ENCODE assay signal across 36 mouse cellular contexts in genomic region chr7:79749511-79749910, GRCm38 (mm10). TPM values are rescaled to one million over a fixed set of nuclear protein-coding genes. Genes with fewer than 3 reads are reported as not detected.
"Had no signal": no experiment of that assay in that cellular context is flagged by ENCODE, and none has a peak within 500 bp of the region (broad histone marks: within the 10 kb centered on the region; RNA-seq: fewer than 3 reads in every experiment).

No protein-coding gene starts in this region.

- H3K4me2 ChIP-seq: limb, embryonic 12.5 days; limb, embryonic 13.5 days; limb, embryonic 15.5 days; liver, embryonic 11.5 days; liver, embryonic 12.5 days; liver, embryonic 13.5 days; liver, embryonic 15.5 days; lung, embryonic 14.5 days; lung, embryonic 15.5 days; midbrain, embryonic 11.5 days; midbrain, embryonic 12.5 days; midbrain, embryonic 13.5 days; midbrain, embryonic 15.5 days; neural tube, embryonic 12.5 days had no signal

- H3K4me1 ChIP-seq: limb, embryonic 12.5 days; limb, embryonic 13.5 days; limb, embryonic 15.5 days; liver, embryonic 12.5 days; liver, embryonic 13.5 days; liver, embryonic 15.5 days; lung, embryonic 15.5 days; midbrain, embryonic 10.5 days; midbrain, embryonic 12.5 days; midbrain, embryonic 13.5 days; midbrain, embryonic 15.5 days; neural tube, embryonic 12.5 days had no signal

- H3K27ac ChIP-seq: limb, embryonic 12.5 days; limb, embryonic 13.5 days; limb, embryonic 15.5 days; liver, embryonic 12.5 days; liver, embryonic 13.5 days; liver, embryonic 14.5 days; liver, embryonic 15.5 days; lung, embryonic 15.5 days; macrophage; midbrain, embryonic 10.5 days; midbrain, embryonic 12.5 days; midbrain, embryonic 13.5 days; midbrain, embryonic 15.5 days; neural tube, embryonic 12.5 days had no signal

- H3K36me3 ChIP-seq: limb, embryonic 12.5 days; limb, embryonic 13.5 days; limb, embryonic 15.5 days; liver, embryonic 12.5 days; liver, embryonic 13.5 days; liver, embryonic 15.5 days; lung, embryonic 15.5 days; midbrain, embryonic 10.5 days; midbrain, embryonic 12.5 days; midbrain, embryonic 13.5 days; midbrain, embryonic 15.5 days; neural tube, embryonic 12.5 days had no signal

- ATAC-seq: liver, embryonic 12.5 days; liver, postnatal 0 days; lung, postnatal 0 days; midbrain, embryonic 13.5 days; midbrain, embryonic 15.5 days; midbrain, embryonic 16.5 days had no signal

- H3K4me3 ChIP-seq: limb, embryonic 12.5 days; limb, embryonic 13.5 days; limb, embryonic 15.5 days; liver, embryonic 12.5 days; liver, embryonic 13.5 days; liver, embryonic 15.5 days; lung, embryonic 15.5 days; megakaryocyte, embryonic 14.5 days; midbrain, embryonic 10.5 days; midbrain, embryonic 12.5 days; midbrain, embryonic 13.5 days; midbrain, embryonic 15.5 days; myocyte; neural tube, embryonic 12.5 days had no signal

- H3K9me3 ChIP-seq: limb, embryonic 12.5 days; limb, embryonic 13.5 days; limb, embryonic 15.5 days; liver, embryonic 12.5 days; liver, embryonic 13.5 days; liver, embryonic 15.5 days; lung, embryonic 15.5 days; midbrain, embryonic 10.5 days; midbrain, embryonic 12.5 days; midbrain, embryonic 13.5 days; midbrain, embryonic 15.5 days; neural tube, embryonic 12.5 days had no signal

- DNase-seq: left cerebral cortex, postnatal 4 days; liver; liver, embryonic 13.5 days; liver, postnatal 0 days; lung, adult 18-20 months; lung, adult 2 months; lung, embryonic 14.5 days; lung, postnatal 10 days; lung, postnatal 14 days; lung, postnatal 36 days; lung, postnatal 4 days; midbrain, embryonic 14.5 days had no signal

- H3K27me3 ChIP-seq: limb, embryonic 13.5 days; limb, embryonic 15.5 days; liver, embryonic 15.5 days; lung, embryonic 15.5 days; midbrain, embryonic 12.5 days; midbrain, embryonic 15.5 days; neural tube, embryonic 12.5 days had no signal

- H3K9ac ChIP-seq: limb, embryonic 12.5 days; limb, embryonic 13.5 days; limb, embryonic 15.5 days; liver, embryonic 12.5 days; liver, embryonic 13.5 days; liver, embryonic 14.5 days; liver, embryonic 15.5 days; liver, postnatal 0 days; lung, embryonic 14.5 days; lung, embryonic 15.5 days; midbrain, embryonic 12.5 days; midbrain, embryonic 13.5 days; midbrain, embryonic 15.5 days; neural tube, embryonic 12.5 days had no signal

RNA-seq across cellular contexts. Expression of gene Wdr93, which starts 6.5 kb away (rescaled TPM):
- polyA plus RNA-seq: limb, embryonic 15.5 days; liver, embryonic 11.5 days had no signal

RNA-seq across cellular contexts. Expression of gene Plin1, which starts 16.8 kb away (rescaled TPM):
- polyA plus RNA-seq: limb, embryonic 11.5 days; limb, embryonic 12.5 days; limb, embryonic 13.5 days; limb, embryonic 15.5 days; liver, adult 2 months; liver, embryonic 11.5 days; liver, embryonic 12.5 days; liver, embryonic 13.5 days; liver, embryonic 14.5 days; liver, embryonic 15.5 days; liver, embryonic 16.5 days; liver, postnatal 0 days; lung, embryonic 14.5 days; lung, embryonic 15.5 days; macrophage; midbrain, embryonic 11.5 days; midbrain, embryonic 12.5 days; midbrain, embryonic 13.5 days; myocyte; neural tube, embryonic 11.5 days; neural tube, embryonic 12.5 days had no signal

RNA-seq across cellular contexts. Expression of gene Mesp1, which starts 44.1 kb away (rescaled TPM):
- polyA plus RNA-seq: limb, embryonic 11.5 days; limb, embryonic 12.5 days; limb, embryonic 13.5 days; liver, adult 2 months; liver, embryonic 11.5 days; liver, embryonic 12.5 days; liver, embryonic 13.5 days; liver, embryonic 15.5 days; liver, embryonic 16.5 days; liver, postnatal 0 days; lung, embryonic 14.5 days; lung, embryonic 15.5 days; lung, embryonic 16.5 days; macrophage; midbrain, embryonic 11.5 days; midbrain, embryonic 12.5 days; midbrain, embryonic 13.5 days; midbrain, embryonic 15.5 days; myocyte; neural tube, embryonic 11.5 days; neural tube, embryonic 12.5 days had no signal
